Mouse (Mus musculus): ENCODE data around the gene Ctps.

DNA sequence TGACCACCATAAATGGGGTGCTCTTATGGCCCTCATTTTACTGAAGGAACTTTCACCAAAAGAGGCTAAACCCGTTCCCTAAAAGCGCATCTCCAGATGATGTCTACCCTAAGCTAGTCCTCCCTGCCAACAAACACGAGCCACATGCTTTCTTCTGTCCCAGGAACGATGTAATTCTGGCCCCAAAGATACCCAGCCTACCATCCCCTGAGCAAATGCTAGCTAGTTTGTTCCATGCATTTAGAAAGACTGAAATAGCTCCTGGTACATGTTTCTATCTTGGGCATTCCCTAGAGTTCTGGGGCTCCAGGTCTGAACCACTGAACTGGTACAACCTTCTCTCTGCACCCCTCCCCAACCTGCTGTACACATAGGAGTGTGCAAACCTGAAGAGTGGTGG lies 20.9 kb upstream of the Ctps start:
- TF ChIP-seq CTCF (IDR thresholded peaks at IDR 0.05; ENCODE audit: control insufficient read depth, insufficient read depth, insufficient read length) (no peak), CEBPB (IDR thresholded peaks at IDR 0.05; ENCODE audit: low read depth) (no peak), USF1 (IDR thresholded peaks at IDR 0.05; ENCODE audit: low read depth) (no peak)
